Mouse (Mus musculus) midbrain, embryonic 16.5 days (tissue): ENCODE measurements at regions not wholly inside any gene's neighbourhood (a gene's known extent, or its start where the extent isn't known, plus 50 kb on each side); places are given as distances from the start of the nearest gene placed in this dataset.
A peak's percentile ranks its signal among the peaks of the same experiment; 100 is the strongest.

Experiments
- ATAC-seq: fragments of 200-750 bp; cut with Nextera tagmentation; 2 replicates; pipeline ENCODE4 v1.8.0; 2017; ENCODE audit warnings: moderate TSS enrichment
- H3K27ac ChIP-seq: fragments of 300-500 bp; sonication (generic); 2 replicates; pipeline ENCODE4 v1.5.1; 2014; ENCODE audit warnings: mild to moderate bottlenecking, low read length, mixed read lengths
- H3K27me3 ChIP-seq: fragments of 300-500 bp; sonication (generic); 2 replicates; pipeline ENCODE4 v1.6.1; 2014; ENCODE audit warnings: low read depth, low read length, mixed read lengths; ENCODE audit not compliant: control insufficient read depth, insufficient read depth
- H3K36me3 ChIP-seq: fragments of 300-500 bp; sonication (generic); 2 replicates; pipeline ENCODE4 v1.6.1; 2014; ENCODE audit warnings: mild to moderate bottlenecking, low read length, moderate library complexity, mixed read lengths; ENCODE audit not compliant: control insufficient read depth, insufficient read depth
- H3K4me1 ChIP-seq: fragments of 300-500 bp; sonication (generic); 2 replicates; pipeline ENCODE4 v1.6.1; 2014; ENCODE audit warnings: mild to moderate bottlenecking, low read length, mixed read lengths; ENCODE audit not compliant: control insufficient read depth, insufficient read depth
- H3K4me2 ChIP-seq: fragments of 300-500 bp; sonication (generic); 2 replicates; pipeline ENCODE4 v1.6.1; 2014; ENCODE audit warnings: mild to moderate bottlenecking, low read length, mixed read lengths
- H3K4me3 ChIP-seq: fragments of 300-500 bp; sonication (generic); 2 replicates; pipeline ENCODE4 v1.5.1; 2014; ENCODE audit warnings: low read depth, mild to moderate bottlenecking, low read length, moderate library complexity, mixed read lengths
- H3K9ac ChIP-seq: fragments of 300-500 bp; sonication (generic); 2 replicates; pipeline ENCODE4 v1.6.1; 2014; ENCODE audit warnings: low read depth, low read length, mixed read lengths
- H3K9me3 ChIP-seq: fragments of 300-500 bp; sonication (generic); replicated peaks from 2 replicates; pipeline ENCODE4 v1.6.1; 2014; ENCODE audit warnings: mild to moderate bottlenecking, low read length, mixed read lengths; ENCODE audit not compliant: control insufficient read depth, poor library complexity, severe bottlenecking
- WGBS: fragments of 180-500 bp; shearing (Covaris S2); extraction: QIAGEN DNeasy Blood & Tissue Kit; methylation state at CpG from one replicate; pipeline ENCODE4 v1.1.7; 2014; 5-methylcytosine and 5-hydroxymethylcytosine counted together

DNA sequence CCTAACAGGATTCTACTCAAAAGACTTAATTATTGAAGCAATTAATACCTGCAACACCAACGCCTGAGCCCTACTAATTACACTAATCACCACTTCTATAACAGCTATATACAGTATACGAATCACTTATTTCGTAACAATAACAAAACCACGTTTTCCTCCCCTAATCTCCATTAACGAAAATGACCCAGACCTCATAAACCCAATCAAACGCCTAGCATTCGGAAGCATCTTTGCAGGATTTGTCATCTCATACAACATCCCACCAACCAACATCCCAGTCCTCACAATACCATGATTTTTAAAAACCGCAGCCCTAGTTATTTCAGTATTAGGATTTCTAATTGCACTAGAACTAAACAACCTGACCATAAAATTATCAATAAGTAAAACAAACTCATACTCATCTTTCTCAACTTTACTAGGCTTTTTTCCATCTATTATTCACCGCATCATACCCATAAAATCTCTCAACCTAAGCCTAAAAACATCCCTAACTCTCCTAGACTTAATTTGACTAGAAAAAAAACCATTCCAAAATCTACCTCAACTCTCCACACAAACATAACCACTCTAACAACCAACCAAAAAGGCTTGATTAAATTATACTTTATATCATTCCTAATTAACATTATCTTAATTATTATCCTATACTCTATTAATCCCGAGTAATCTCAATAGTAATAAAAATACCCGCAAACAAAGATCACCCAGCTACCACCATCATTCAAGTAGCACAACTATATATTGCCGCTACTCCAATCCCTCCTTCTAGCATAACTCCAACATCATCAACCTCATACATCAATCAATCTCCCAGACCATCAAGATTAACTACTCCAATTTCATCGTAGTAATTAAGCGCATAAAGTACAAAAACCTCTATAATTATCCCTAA lies 830.9 kb upstream of the Tyrp1 start:
- Histone ChIP-seq H3K4me3 (no peak overlapping the region), H3K27me3 (no peaks in the 10 kb centered on the region), H3K9ac (no peak overlapping the region), H3K4me2 (no peak overlapping the region), H3K36me3 (no peaks in the 10 kb centered on the region), H3K9me3 (no peaks in the 10 kb centered on the region; the same call in 1 of the 2 replicates), H3K27ac (no peak overlapping the region), H3K4me1 (no peaks in the 10 kb centered on the region)
- WGBS, result 91% methylated on average over 14 of the region's 14 CpGs
- ATAC-seq, result peak; percentile 100

DNA sequence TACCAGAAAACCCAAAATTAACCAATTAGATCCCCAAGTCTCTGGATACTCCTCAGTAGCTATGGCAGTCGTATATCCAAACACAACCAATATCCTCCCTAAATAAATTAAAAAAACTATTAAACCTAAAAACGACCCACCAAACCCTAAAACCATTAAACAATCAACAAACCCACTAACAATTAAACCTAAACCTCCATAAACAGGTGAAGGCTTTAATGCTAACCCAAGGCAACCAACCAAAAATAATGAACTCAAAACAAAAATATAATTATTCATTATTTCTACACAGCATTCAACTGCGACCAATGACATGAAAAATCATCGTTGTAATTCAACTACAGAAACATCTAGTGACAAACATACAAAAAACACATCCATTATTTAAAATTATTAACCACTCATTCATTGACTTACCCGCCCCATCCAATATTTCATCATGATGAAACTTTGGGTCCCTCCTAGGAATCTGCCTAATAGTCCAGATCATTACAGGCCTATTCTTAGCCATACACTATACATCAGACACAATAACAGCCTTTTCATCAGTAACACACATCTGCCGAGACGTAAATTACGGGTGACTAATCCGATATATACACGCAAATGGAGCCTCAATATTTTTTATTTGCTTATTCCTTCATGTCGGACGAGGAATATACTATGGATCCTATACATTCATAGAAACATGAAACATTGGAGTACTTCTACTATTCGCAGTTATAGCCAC lies 830.1 kb upstream of the Tyrp1 start:
- WGBS, result 87% methylated on average over 13 of the region's 13 CpGs
- Histone ChIP-seq H3K36me3 (no peaks in the 10 kb centered on the region), H3K27ac (no peak overlapping the region), H3K9ac (no peak overlapping the region), H3K4me2 (no peak overlapping the region), H3K4me3 (no peak overlapping the region), H3K4me1 (no peaks in the 10 kb centered on the region), H3K9me3 (no peaks in the 10 kb centered on the region; the same call in 1 of the 2 replicates), H3K27me3 (no peaks in the 10 kb centered on the region)
- peak; percentile 94 for ATAC-seq

DNA sequence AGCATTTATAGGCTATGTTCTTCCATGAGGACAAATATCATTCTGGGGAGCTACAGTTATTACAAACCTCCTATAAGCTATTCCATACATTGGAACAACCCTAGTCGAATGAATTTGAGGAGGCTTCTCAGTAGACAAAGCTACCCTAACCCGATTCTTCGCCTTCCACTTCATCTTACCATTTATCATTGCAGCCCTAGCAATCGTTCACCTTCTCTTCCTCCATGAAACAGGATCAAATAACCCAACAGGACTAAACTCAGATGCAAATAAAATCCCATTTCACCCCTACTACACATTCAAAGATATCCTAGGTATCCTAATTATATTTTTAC lies 829.6 kb upstream of the Tyrp1 start:
- H3K27ac ChIP-seq, result no peak overlapping the region
- H3K27me3 ChIP-seq, result no peaks in the 10 kb centered on the region
- no peaks in the 10 kb centered on the region for H3K36me3 ChIP-seq
- no peaks in the 10 kb centered on the region for H3K4me1 ChIP-seq
- H3K9me3 ChIP-seq, result no peaks in the 10 kb centered on the region; the same call in 1 of the 2 replicates
- no peak overlapping the region for H3K4me3 ChIP-seq
- 87% methylated on average over 4 of the region's 4 CpGs for WGBS
- H3K4me2 ChIP-seq, result no peak overlapping the region
- no peak for ATAC-seq
- no peak overlapping the region for H3K9ac ChIP-seq

DNA sequence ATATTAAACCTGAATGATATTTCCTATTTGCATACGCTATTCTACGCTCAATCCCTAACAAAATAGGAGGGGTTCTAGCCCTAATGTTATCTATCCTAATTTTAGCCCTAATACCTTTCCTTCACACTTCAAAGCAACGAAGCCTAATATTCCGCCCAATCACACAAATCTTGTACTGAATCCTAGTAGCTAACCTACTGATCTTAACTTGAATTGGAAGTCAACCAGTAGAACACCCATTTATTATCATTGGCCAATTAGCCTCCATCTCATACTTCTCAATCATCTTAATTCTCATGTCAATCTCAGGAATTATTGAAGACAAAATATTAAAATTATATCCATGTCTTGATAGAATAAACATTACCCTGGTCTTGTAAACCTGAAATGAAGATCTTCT lies 829.1 kb upstream of the Tyrp1 start:
- Histone ChIP-seq H3K27me3 (no peaks in the 10 kb centered on the region), H3K4me1 (no peaks in the 10 kb centered on the region), H3K9ac (no peak overlapping the region), H3K27ac (no peak overlapping the region), H3K4me3 (no peak overlapping the region), H3K9me3 (no peaks in the 10 kb centered on the region; the same call in 1 of the 2 replicates), H3K4me2 (no peak overlapping the region), H3K36me3 (no peaks in the 10 kb centered on the region)
- 94% methylated on average over 4 of the region's 4 CpGs for WGBS
- no peak for ATAC-seq

DNA sequence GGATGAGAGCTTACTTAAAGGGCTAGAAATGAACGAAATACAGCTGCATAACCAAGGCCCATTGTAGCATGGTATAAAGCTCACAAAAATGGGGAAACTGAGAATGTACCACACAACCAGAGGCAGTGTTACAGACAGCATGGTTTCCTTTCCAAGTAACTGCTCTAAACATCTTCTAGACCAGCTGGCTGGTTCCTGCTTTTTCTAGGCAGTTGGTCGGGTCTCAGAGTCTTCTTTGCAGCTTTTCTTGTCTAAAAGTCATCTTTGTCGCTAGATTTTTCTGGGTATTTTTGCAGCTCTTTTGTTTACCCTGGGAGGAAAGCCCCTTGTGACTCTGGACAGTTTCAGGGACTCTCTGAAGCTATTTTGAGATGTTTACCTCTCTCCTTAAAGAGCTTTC lies 806.0 kb upstream of the Tyrp1 start:
- H3K36me3 ChIP-seq, result no peaks in the 10 kb centered on the region
- no peak overlapping the region for H3K27ac ChIP-seq
- no peaks in the 10 kb centered on the region for H3K4me1 ChIP-seq
- H3K9me3 ChIP-seq, result no peaks in the 10 kb centered on the region
- WGBS, result 67% methylated on average over 3 of the region's 3 CpGs
- no peak for ATAC-seq
- H3K27me3 ChIP-seq, result no peaks in the 10 kb centered on the region
- H3K4me2 ChIP-seq, result no peak overlapping the region
- H3K9ac ChIP-seq, result no peak overlapping the region
- no peak overlapping the region for H3K4me3 ChIP-seq

DNA sequence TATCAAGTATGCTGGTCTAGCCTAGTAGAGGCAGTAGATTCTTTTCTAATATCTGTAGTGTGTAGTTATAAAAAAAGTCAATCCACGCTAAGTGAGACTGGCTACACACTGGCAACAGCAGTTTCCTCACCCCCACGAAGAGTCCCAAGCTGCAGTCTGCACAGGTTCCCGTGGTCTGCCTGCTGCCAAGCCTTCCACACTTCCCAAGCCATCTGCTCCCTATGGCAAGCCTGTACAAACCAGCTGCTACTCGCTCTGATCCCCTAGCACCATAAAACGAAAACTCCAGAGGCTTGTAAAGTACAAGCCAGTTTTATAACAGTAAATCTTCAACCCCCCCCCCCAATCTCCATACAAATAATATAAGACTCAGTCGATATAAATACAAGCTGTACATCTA lies 786.0 kb upstream of the Tyrp1 start:
- H3K4me3 ChIP-seq, result no peak overlapping the region
- H3K4me1 ChIP-seq, result no peaks in the 10 kb centered on the region
- ATAC-seq, result no peak
- no peak overlapping the region for H3K9ac ChIP-seq
- no peaks in the 10 kb centered on the region for H3K9me3 ChIP-seq
- no peak overlapping the region for H3K27ac ChIP-seq
- H3K27me3 ChIP-seq, result no peaks in the 10 kb centered on the region
- no peak overlapping the region for H3K4me2 ChIP-seq
- 86% methylated on average over 6 of the region's 6 CpGs for whole genome bisulfite sequencing
- no peaks in the 10 kb centered on the region for H3K36me3 ChIP-seq
